In genomic region chr4:155233878-155234277, GRCm38 (mm10) we compare ENCODE assay signal across 8 mouse cellular contexts. TPM values are rescaled to one million over a fixed set of nuclear protein-coding genes. Genes with fewer than 3 reads are reported as not detected.
A peak's percentile ranks its signal among the peaks of the same experiment; 100 is the strongest.
DNase-seq lines count a peak whose midpoint lies in the region; ATAC-seq and TF ChIP-seq lines count a peak whose summit lies in the region.

No protein-coding gene starts in this region.

- TF ChIP-seq CTCF in layer of hippocampus, adult 2 months (conservative IDR thresholded peaks at IDR 0.05): peak; percentile 30
- 0 out of 2 replicates have a peak, but pooled peaks have one; percentile 2 for TF ChIP-seq CTCF in liver, postnatal 0 days (IDR thresholded peaks at IDR 0.05; ENCODE audit: low read depth)

- TF ChIP-seq EP300 in liver, postnatal 0 days (IDR thresholded peaks at IDR 0.05; ENCODE audit: low read depth): no peak

- H3K4me1 ChIP-seq in liver, postnatal 0 days (ENCODE audit: insufficient read depth): peaks cover 36% of the 10 kb centered on the region

- H3K4me2 ChIP-seq in liver, postnatal 0 days (ENCODE audit: low read depth, low read length): no peak overlapping the region

- H3K36me3 ChIP-seq in liver, postnatal 0 days (replicated peaks; ENCODE audit: insufficient read depth, low read length): no peaks in the 10 kb centered on the region

- H3K27me3 ChIP-seq in liver, postnatal 0 days (ENCODE audit: insufficient read depth, low read length): no peaks in the 10 kb centered on the region

- WGBS in liver, postnatal 0 days (ENCODE audit: insufficient replicate concordance): 26% methylated on average over 10 of the region's 10 CpGs

- H3K4me3 ChIP-seq in layer of hippocampus, adult 2 months: no peak overlapping the region
- H3K4me3 ChIP-seq in liver, postnatal 0 days (ENCODE audit: low read depth, low read length): no peak overlapping the region

- ATAC-seq in liver, postnatal 0 days: no peak
- ATAC-seq in activated CD4-positive, CD25-positive, alpha-beta regulatory T cell, adult 4 months: no peak

- peak; percentile 80 for DNase-seq in adrenal gland, adult 2 months
- peak; percentile 88 for DNase-seq in cerebellum, adult 9-10 months
- peak; percentile 83 to 90 for DNase-seq in frontal cortex, adult 2 months (ENCODE audit: extremely low spot score in 1 of 2, low spot score in 1 of 2)
- DNase-seq in heart, postnatal 36 days: peak; percentile 84 to 89
- peak; percentile 83 to 90 for DNase-seq in layer of hippocampus, adult 2 months (ENCODE audit: low spot score in 2 of 2)
- DNase-seq in liver, postnatal 0 days: no peak
- peak; percentile 86 to 90 for DNase-seq in right cerebral cortex, adult 2 months (ENCODE audit: low spot score in 2 of 2)

- intact Hi-C loops in heart, postnatal 36 days (cut with DNase I): loop anchor here (1.0 to 2.0 kb wide), 2 partner anchors 11 to 15 kb away; no protein-coding TSS in a partner anchor

- peak overlapping the region; percentile 99 for H3K27ac ChIP-seq in layer of hippocampus, adult 2 months
- peak overlapping the region; percentile 78 for H3K27ac ChIP-seq in liver, postnatal 0 days (ENCODE audit: low read depth)

- 0 out of 2 replicates have a peak overlapping the region, but pooled peaks have one; percentile 26 for H3K9ac ChIP-seq in liver, postnatal 0 days (replicated peaks)

- no peaks in the 10 kb centered on the region for H3K9me3 ChIP-seq in liver, postnatal 0 days (ENCODE audit: low read length)

RNA-seq across cellular contexts. Expression of gene Ski, which starts 11.5 kb away (rescaled TPM):
- 10 to 100 TPM; 59.7 to 63.8 TPM for total RNA-seq in adrenal gland, adult 2 months (2021)
- polyA plus RNA-seq in adrenal gland, adult 2 months (2012; rRNA removed): 83.1 and 103 TPM in 2 replicates
- polyA plus RNA-seq in frontal cortex, adult 2 months (2012; rRNA removed): 76.4 and 78.3 TPM in 2 replicates
- total RNA-seq in heart, postnatal 36 days (2021): 10 to 100 TPM; 53.3 to 56.8 TPM
- 100 to 1,000 TPM; 128 to 136 TPM for total RNA-seq in layer of hippocampus, adult 2 months (2021)
- 3.5 and 3.7 TPM in 2 replicates for polyA plus RNA-seq in liver, postnatal 0 days (2015; fragmentation: Nextera tagmentation; extraction: Ambion mirVana)
- 10 to 100 TPM; 24.7 to 25.0 TPM for polyA plus RNA-seq in activated CD4-positive, CD25-positive, alpha-beta regulatory T cell, adult 4 months (2017; shearing (Covaris generic))

RNA-seq across cellular contexts. Expression of gene Faap20, which starts 15.7 kb away (rescaled TPM):
- total RNA-seq in adrenal gland, adult 2 months (2021): 10 to 100 TPM; 40.3 to 57.3 TPM
- polyA plus RNA-seq in adrenal gland, adult 2 months (2012; rRNA removed): 106 and 127 TPM in 2 replicates
- 41.0 and 42.9 TPM in 2 replicates for polyA plus RNA-seq in frontal cortex, adult 2 months (2012; rRNA removed)
- total RNA-seq in heart, postnatal 36 days (2021): 10 to 100 TPM; 14.5 to 18.3 TPM
- 10 to 100 TPM; 29.2 to 34.3 TPM for total RNA-seq in layer of hippocampus, adult 2 months (2021)
- polyA plus RNA-seq in liver, postnatal 0 days (2015; fragmentation: Nextera tagmentation; extraction: Ambion mirVana): 23.1 and 24.7 TPM in 2 replicates
- polyA plus RNA-seq in activated CD4-positive, CD25-positive, alpha-beta regulatory T cell, adult 4 months (2017; shearing (Covaris generic)): 10 to 100 TPM; 45.1 to 54.9 TPM
